Mouse (Mus musculus) fibroblast of lung, adult 2 months (primary cell): ENCODE measurements around the gene March8.
"Not testable (repeated sequence)": the region's sequence is repeated elsewhere in the genome, so short reads cannot be mapped to it uniquely, and the experiment has no call there.

Experiments
- DNase-seq: peaks from one replicate; pipeline ENCODE4 v3.0.0-alpha.2; 2011; ENCODE audit warnings: low read depth

March8 gene

DNA sequence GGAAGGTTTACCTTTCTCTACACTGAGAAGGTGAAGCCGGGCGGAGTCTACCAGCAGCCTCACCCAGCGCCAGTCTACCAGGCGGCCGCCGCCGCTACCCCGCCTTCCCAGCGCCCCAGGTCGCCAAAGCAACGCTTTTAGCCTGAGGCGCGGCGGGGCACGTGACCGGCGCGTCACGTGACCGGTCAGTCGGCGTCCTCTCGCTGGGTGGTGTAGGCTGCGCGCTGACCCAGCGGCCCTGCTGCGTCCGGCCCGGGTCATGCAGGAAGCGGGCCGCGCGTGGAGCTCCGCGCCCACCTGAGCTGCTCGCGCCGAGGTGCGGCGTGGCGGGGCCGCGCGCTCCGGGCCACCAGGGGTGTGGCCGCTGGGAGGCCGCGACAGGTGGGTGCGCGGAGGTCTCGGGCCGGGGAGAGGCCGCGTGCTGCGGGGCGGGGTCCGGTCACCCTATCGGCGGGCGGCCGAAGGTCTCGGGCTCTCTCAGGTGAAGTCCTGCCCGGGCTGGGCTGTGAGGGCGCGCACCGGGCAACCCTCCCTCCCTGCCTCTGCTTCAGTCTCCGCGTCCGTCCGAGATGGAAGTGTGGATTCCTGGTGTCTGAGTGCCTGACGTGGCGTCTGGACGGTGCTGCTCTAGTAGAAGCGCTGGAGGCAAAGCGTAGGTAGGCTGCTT is at the start of gene March8:
TSS of gene March8 (plus strand) at position 190 of the 667 bp plus-strand sequence.
- peak; percentile 66 for DNase-seq

DNA sequence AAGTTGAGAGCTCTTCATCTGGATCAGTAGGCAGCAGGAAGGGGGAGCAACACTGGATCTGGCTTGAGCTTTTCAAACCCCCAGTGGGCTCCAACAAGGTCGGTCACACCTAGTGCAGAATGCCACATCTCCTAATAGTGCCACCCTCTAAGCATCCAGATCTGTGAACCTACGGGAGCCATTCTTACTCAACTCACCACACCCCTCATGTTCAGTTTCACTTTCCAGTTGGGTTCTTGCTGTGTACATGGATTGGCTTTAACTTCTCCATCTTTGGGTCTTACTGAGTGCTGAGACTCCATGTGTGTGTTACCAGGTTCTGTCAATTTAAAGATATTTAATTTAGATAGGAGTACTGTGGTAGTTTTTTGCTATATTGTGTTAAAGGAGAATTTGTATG is 26.4 kb upstream of the March8 start:
- DNase-seq, result no peak

- peak; percentile 7 for DNase-seq
These were observed 18.6 kb upstream of the March8 start for GRCm38 (mm10) chr6:116319259-116319658.

- no peak for DNase-seq
These were observed 11.2 kb upstream of the March8 start for GRCm38 (mm10) chr6:116326641-116327040.

DNA sequence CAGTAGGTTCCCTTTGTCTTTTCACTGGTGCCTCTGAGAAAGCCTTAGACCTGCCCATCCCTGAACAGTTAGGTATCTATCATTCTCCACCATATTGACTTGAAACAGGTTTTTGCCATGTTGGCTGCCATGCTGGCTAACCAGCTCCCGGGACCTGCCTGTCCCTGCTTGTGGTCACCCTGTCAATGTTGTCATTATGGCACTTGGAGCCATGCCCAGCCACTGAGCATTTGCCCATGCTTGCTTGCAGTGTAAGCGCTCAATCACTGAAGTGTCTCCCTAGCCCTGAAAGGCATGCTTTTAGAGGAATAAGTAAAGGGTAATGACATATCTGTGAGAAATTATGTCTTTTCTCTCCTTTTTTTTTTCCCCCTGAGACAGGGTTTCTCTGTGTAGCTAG is 6.4 kb upstream of the March8 start:
- DNase-seq, result no peak

DNA sequence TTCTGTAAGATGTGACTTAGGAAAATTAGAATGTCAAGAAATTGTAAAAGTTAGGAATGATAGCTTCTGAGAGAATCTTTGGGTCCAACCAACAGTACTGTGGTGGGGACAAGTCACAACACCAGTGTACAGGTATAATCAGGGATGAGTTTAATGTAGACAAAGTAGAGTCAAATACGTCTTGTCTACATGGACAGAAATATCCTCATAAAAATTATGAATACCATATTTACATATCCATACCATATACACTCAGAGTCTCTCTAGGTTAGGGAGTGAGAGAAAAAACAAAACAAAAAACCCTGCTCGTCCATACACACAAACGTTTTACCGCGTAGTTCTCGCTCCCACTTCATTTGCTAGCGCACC is 374 bp upstream of the March8 start:
- no peak for DNase-seq

DNA sequence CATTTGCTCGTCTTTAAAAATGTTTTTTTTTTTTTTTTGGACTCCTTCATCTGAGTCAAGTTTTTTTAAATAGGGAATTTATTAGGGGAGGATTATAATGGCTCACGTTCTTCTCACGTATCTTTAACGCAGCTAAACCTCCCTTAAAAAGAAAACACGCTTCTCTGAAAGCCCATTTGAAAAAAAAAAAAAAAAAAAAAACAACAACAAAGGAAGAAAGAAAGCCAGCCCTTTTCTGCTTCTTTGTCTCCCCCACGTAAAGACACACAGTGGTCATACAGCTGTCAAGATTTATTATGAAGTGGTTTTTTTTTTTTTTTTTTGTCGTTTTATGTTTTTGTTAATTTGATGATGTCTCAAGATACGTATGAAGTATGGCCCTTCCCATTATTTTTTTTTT is 696 bp downstream of the March8 start:
- DNase-seq, result no peak

- DNase-seq, result no peak
These were observed 1.3 kb downstream of the March8 start for GRCm38 (mm10) chr6:116339088-116339487.

- DNase-seq, result no peak
These were observed 2.7 kb downstream of the March8 start for GRCm38 (mm10) chr6:116340521-116340920.

- DNase-seq, result no peak
These were observed 10.1 kb downstream of the March8 start for GRCm38 (mm10) chr6:116347953-116348352.

GRCm38 (mm10) chr6:116349997-116350396 is 12.2 kb downstream of the March8 start:
- DNase-seq, result no peak

DNA sequence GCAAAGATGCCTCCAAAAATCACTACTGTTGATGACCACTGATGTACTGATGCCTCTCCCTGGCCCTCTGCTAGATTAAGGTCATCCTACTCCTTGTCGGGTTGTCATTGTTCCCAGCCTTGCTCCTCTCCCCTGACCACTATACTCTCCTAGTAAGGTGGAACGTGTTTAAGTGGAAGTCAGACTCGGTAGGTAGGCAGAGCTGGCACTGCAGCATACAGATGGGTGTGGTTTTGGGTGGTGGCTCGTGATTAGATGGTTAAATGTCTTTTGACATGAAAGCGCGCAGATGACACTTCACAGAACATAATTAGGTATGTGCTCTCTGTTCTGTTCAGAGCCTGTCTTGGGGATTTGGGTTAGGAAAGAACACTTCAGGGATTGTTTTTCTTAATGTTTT is 12.8 kb downstream of the March8 start:
- no peak for DNase-seq

GRCm38 (mm10) chr6:116351534-116351933 is 13.7 kb downstream of the March8 start:
- DNase-seq, result no peak

- DNase-seq, result no peak
These were observed 15.6 kb downstream of the March8 start for GRCm38 (mm10) chr6:116353428-116353827.

DNA sequence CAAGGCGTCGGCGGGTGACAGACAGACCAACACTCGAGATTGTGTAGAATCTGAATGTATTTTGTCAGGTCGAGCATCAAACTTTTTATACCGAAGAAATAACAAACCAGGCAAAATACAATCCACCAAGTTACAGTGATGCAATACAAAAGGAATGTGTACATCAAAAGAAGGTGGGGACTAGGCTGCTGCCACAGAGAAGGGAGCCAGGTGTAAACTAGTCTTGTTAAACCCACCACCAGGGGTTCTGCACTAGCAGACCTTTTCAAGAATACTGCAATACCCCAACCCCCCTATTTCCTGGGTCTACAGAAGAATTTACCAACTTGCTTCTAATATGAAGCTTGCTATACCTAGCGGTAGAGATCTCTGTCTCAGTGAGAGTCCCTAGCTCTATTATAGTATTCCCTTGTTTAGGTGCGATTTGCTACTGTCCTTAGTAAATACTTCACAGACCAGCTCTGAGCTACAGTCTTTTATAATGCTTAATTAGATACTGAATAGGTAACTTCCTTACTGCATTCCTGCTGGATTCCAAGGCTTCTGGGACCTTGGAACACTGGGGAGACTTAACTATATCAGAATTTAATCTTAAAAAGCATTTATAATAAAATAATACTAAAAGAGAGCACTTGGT is 18.6 kb downstream of the March8 start:
- DNase-seq, result not testable (repeated sequence)

- no peak for DNase-seq
These were observed 19.1 kb downstream of the March8 start for GRCm38 (mm10) chr6:116356948-116357325.

- no peak for DNase-seq
These were observed 20.2 kb downstream of the March8 start for GRCm38 (mm10) chr6:116358056-116358455.

GRCm38 (mm10) chr6:116359256-116359655 is 21.4 kb downstream of the March8 start:
- no peak for DNase-seq

- no peak for DNase-seq
These were observed 23.6 kb downstream of the March8 start for GRCm38 (mm10) chr6:116361463-116361862.

- no peak for DNase-seq
These were observed 24.2 kb downstream of the March8 start for GRCm38 (mm10) chr6:116361993-116362392.

GRCm38 (mm10) chr6:116367971-116368370 is 30.1 kb downstream of the March8 start:
- DNase-seq, result no peak

DNA sequence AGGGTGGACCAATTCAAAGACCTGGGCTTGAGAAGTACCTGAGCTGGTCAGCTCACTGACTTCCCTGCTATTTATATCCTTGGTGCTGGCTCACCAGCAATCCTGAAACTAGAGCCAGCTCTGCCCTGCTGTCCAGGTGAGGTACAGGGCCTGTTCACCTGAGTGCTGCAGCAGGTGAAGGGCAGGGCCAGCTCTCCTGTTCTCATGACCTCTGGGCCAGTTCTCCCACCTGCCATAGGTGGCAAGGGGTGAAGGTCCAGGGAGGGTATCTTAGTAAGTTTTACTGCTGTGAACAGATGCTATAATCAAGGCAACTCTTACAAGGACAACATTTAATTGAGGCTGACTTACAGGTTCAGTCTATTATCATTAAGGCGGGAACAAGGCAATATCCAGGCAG is 32.0 kb downstream of the March8 start:
- DNase-seq, result no peak

GRCm38 (mm10) chr6:116370216-116370976 is 32.6 kb downstream of the March8 start:
- DNase-seq, result no peak
